ENCODE assay signal across 8 mouse cellular contexts in genomic region chr12:117751520-117752383, GRCm38 (mm10). TPM values are rescaled to one million over a fixed set of nuclear protein-coding genes. Genes with fewer than 3 reads are reported as not detected.
DNase-seq lines count a peak whose midpoint lies in the region; ATAC-seq lines count a peak whose summit lies in the region.

No protein-coding gene starts in this region.

- no peaks in the 10 kb centered on the region for H3K9me3 ChIP-seq in forebrain, embryonic 10.5 days
- H3K9me3 ChIP-seq in hindbrain, embryonic 12.5 days (replicated peaks) = no peaks in the 10 kb centered on the region
- H3K9me3 ChIP-seq in liver, embryonic 15.5 days (replicated peaks) = no peaks in the 10 kb centered on the region

- ATAC-seq in frontal cortex, adult (ENCODE audit: low TSS enrichment) = peak; percentile 22
- ATAC-seq in hindbrain, embryonic 12.5 days (ENCODE audit: low FRiP score) = peak; percentile 72
- 0 out of 2 replicates have a peak, but pooled peaks have one; percentile 33 for ATAC-seq in liver, embryonic 15.5 days (ENCODE audit: insufficient read depth)

- H3K36me3 ChIP-seq in forebrain, embryonic 10.5 days (replicated peaks) = no peaks in the 10 kb centered on the region
- H3K36me3 ChIP-seq in hindbrain, embryonic 12.5 days = peaks cover 16% of the 10 kb centered on the region; the same call in 1 of the 2 replicates
- no peaks in the 10 kb centered on the region for H3K36me3 ChIP-seq in liver, embryonic 15.5 days (replicated peaks)

- no peak overlapping the region for H3K9ac ChIP-seq in hindbrain, embryonic 12.5 days
- no peak overlapping the region for H3K9ac ChIP-seq in liver, embryonic 15.5 days

- no peak for DNase-seq in frontal cortex, postnatal 36 days (ENCODE audit: low spot score in 2 of 2)
- no peak for DNase-seq in forebrain, embryonic 10.5 days (ENCODE audit: extremely low spot score, low spot score)
- DNase-seq in retina, embryonic 14.5 days (ENCODE audit: low spot score) = peak; percentile 61
- no peak for DNase-seq in thymus, postnatal 36 days
- no peak for DNase-seq in testis, postnatal 10 days (ENCODE audit: low spot score)

- H3K4me2 ChIP-seq in hindbrain, embryonic 12.5 days (replicated peaks) = peak overlapping the region; percentile 38
- H3K4me2 ChIP-seq in liver, embryonic 15.5 days = no peak overlapping the region

- peak overlapping the region; percentile 44 for H3K27ac ChIP-seq in forebrain, embryonic 10.5 days
- peak overlapping the region; percentile 73 for H3K27ac ChIP-seq in hindbrain, embryonic 12.5 days
- H3K27ac ChIP-seq in liver, embryonic 15.5 days (replicated peaks) = no peak overlapping the region

- peak overlapping the region; percentile 36 for H3K4me3 ChIP-seq in forebrain, embryonic 10.5 days
- no peak overlapping the region for H3K4me3 ChIP-seq in hindbrain, embryonic 12.5 days
- no peak overlapping the region for H3K4me3 ChIP-seq in liver, embryonic 15.5 days (replicated peaks)

- 31% methylated on average over 25 of the region's 25 CpGs for WGBS in forebrain, embryonic 10.5 days
- WGBS in hindbrain, embryonic 12.5 days = 31% methylated on average over 25 of the region's 25 CpGs
- 61% methylated on average over 25 of the region's 25 CpGs for WGBS in liver, embryonic 15.5 days (ENCODE audit: insufficient replicate concordance)

- H3K27me3 ChIP-seq in forebrain, embryonic 10.5 days (ENCODE audit: poor library complexity, severe bottlenecking) = peaks cover 25% of the 10 kb centered on the region
- no peaks in the 10 kb centered on the region for H3K27me3 ChIP-seq in hindbrain, embryonic 12.5 days
- H3K27me3 ChIP-seq in liver, embryonic 15.5 days = no peaks in the 10 kb centered on the region

- H3K4me1 ChIP-seq in forebrain, embryonic 10.5 days = peaks cover 28% of the 10 kb centered on the region
- H3K4me1 ChIP-seq in hindbrain, embryonic 12.5 days = peaks cover 25% of the 10 kb centered on the region
- H3K4me1 ChIP-seq in liver, embryonic 15.5 days (replicated peaks) = no peaks in the 10 kb centered on the region

RNA-seq across cellular contexts. Expression of gene Cdca7l, which starts 52.3 kb away (rescaled TPM):
- polyA plus RNA-seq in forebrain, embryonic 10.5 days (2016; fragmentation: Nextera tagmentation; extraction: Ambion mirVana) = 73.9 and 74.2 TPM in 2 replicates
- 16.2 and 20.2 TPM in 2 replicates for polyA plus RNA-seq in hindbrain, embryonic 12.5 days (2016; fragmentation: Nextera tagmentation; extraction: Ambion mirVana)
- polyA plus RNA-seq in liver, embryonic 15.5 days (2015; fragmentation: Nextera tagmentation; extraction: Ambion mirVana) = 14.8 and 15.6 TPM in 2 replicates

Comparison
In these comparisons a context has a peak if more than half of its experiments do, and no peak if none do; other contexts are left out.
1. ATAC-seq: peak in every context shown above with its lines; median percentile 72 in hindbrain, embryonic 12.5 days; 33 in liver, embryonic 15.5 days; 22 in frontal cortex, adult.